Mouse (Mus musculus) activated CD4-positive, CD25-positive, alpha-beta regulatory T cell (primary cell): ENCODE results near the gene Tex2. TPM values are rescaled to one million over a fixed set of nuclear protein-coding genes. Genes with fewer than 3 reads are reported as not detected.

Source experiments
- polyA plus RNA-seq, 2 experiments: library from polyadenylated mRNA; unstranded; fragments of 100-300 nt; shearing (Covaris generic); gene quantifications; one replicate each; pipeline ENCODE4 v1.2.1; 2017

The Tex2 gene
- 10 to 100 TPM; 17.6 to 28.6 TPM for polyA plus RNA-seq

GRCm38 (mm10) chr11:106612961-106613637, at the start of gene Tex2:
Gene Tex2, minus strand, starts transcription at chr11:106613423.

GRCm38 (mm10) chr11:106487733-106488115, 125.5 kb downstream of the Tex2 start, which contains the start of gene Ern1:
Gene Ern1, minus strand, starts transcription at chr11:106487852.

Other genes starting within 250 kb of the Tex2 start
- gene Prr29, start 248.0 kb downstream of the Tex2 start, polyA plus RNA-seq, result under 1 TPM; 0.27 to 0.42 TPM
- gene Icam2, start 225.3 kb downstream of the Tex2 start, polyA plus RNA-seq, result 10 to 100 TPM; 76.8 to 99.6 TPM
- 10 to 100 TPM in 1 of 2 experiments, 1 to 10 TPM in 1; 3.5 to 10.2 TPM for gene Ern1, start 125.6 kb downstream of the Tex2 start, polyA plus RNA-seq
- gene Pecam1, start 137.2 kb upstream of the Tex2 start, polyA plus RNA-seq, result 100 to 1,000 TPM in 1 of 2 experiments, 10 to 100 TPM in 1; 95.9 to 101 TPM
- gene Milr1, start 137.8 kb upstream of the Tex2 start, polyA plus RNA-seq, result 10 to 100 TPM in 1 of 2 experiments, 1 to 10 TPM in 1; 9.5 to 11.1 TPM
- 10 to 100 TPM; 18.9 to 31.9 TPM for gene Polg2, start 166.1 kb upstream of the Tex2 start, polyA plus RNA-seq
- gene Ddx5, start 175.8 kb upstream of the Tex2 start, polyA plus RNA-seq, result 100 to 1,000 TPM; 576 to 643 TPM
- 10 to 100 TPM; 26.0 to 32.4 TPM for gene Cep95, start 175.8 kb upstream of the Tex2 start, polyA plus RNA-seq